Mouse (Mus musculus) myocyte (in vitro differentiated cells): ENCODE results near the gene Acadvl. TPM values are rescaled to one million over a fixed set of nuclear protein-coding genes. Genes with fewer than 3 reads are reported as not detected.

Experiments
- H3K27me3 ChIP-seq: one replicate; pipeline ENCODE4 v1.6.1; 2011; ENCODE audit not compliant: control insufficient read depth, insufficient read depth, insufficient read length
- H3K36me3 ChIP-seq: one replicate; pipeline ENCODE4 v1.6.1; 2011; ENCODE audit not compliant: control insufficient read depth, insufficient read depth
- H3K4me2 ChIP-seq: one replicate; pipeline ENCODE4 v1.6.1; 2011; ENCODE audit warnings: low read depth, control low read depth
- H3K4me3 ChIP-seq: one replicate; pipeline ENCODE4 v1.5.1; 2011; ENCODE audit warnings: mild to moderate bottlenecking, control low read depth, moderate library complexity
- H3K79me2 ChIP-seq: one replicate; pipeline ENCODE4 v1.6.1; 2011; ENCODE audit not compliant: control insufficient read depth, insufficient read depth
- H3ac ChIP-seq: one replicate; pipeline ENCODE4 v1.6.1; 2011; ENCODE audit not compliant: control insufficient read depth, insufficient read length
- CEBPB ChIP-seq: IDR thresholded peaks from 2 replicates; pipeline ENCODE4 v1.6.1; 2011; ENCODE audit warnings: mild to moderate bottlenecking, moderate library complexity; ENCODE audit not compliant: poor library complexity, insufficient read depth, severe bottlenecking
- E2F4 ChIP-seq: IDR thresholded peaks from one replicate; pipeline ENCODE4 v1.6.1; 2011; ENCODE audit warnings: mild to moderate bottlenecking, control low read depth, moderate library complexity; ENCODE audit not compliant: insufficient read depth
- MAX ChIP-seq: IDR thresholded peaks from one replicate; pipeline ENCODE4 v1.6.1; 2011; ENCODE audit warnings: low read depth, mild to moderate bottlenecking, control low read depth
- MYOD1 ChIP-seq, 3 experiments: IDR thresholded peaks; one replicate each; pipeline ENCODE4 v1.6.1; 2011; ENCODE audit warnings: control low read depth in 2 of 3, low read depth in 2 of 3, mild to moderate bottlenecking in 2 of 3, moderate library complexity in 1 of 3; ENCODE audit not compliant: insufficient read length in 2 of 3, control insufficient read depth in 1 of 3
- MYOG ChIP-seq, 3 experiments: IDR thresholded peaks; one replicate each; pipeline ENCODE4 v1.6.1; 2011; ENCODE audit warnings: control low read depth in 2 of 3, low read depth in 2 of 3, mild to moderate bottlenecking in 2 of 3; ENCODE audit not compliant: insufficient read length in 2 of 3, control insufficient read depth in 1 of 3, insufficient read depth in 1 of 3
- POLR2A ChIP-seq: IDR thresholded peaks from one replicate; pipeline ENCODE4 v1.6.1; 2011; ENCODE audit warnings: low read depth, mild to moderate bottlenecking, control low read depth, moderate library complexity; ENCODE audit not compliant: insufficient read length
- POLR2AphosphoS2 ChIP-seq: IDR thresholded peaks from one replicate; pipeline ENCODE4 v1.6.1; 2011; ENCODE audit warnings: low read depth, control low read depth; ENCODE audit not compliant: insufficient read length
- REST ChIP-seq: IDR thresholded peaks from one replicate; pipeline ENCODE4 v1.6.1; 2011; ENCODE audit warnings: mild to moderate bottlenecking, control low read depth, moderate library complexity; ENCODE audit not compliant: insufficient read depth, insufficient read length
- SRF ChIP-seq: IDR thresholded peaks from one replicate; pipeline ENCODE4 v1.6.1; 2011; ENCODE audit warnings: low read depth; ENCODE audit not compliant: control insufficient read depth, insufficient read length
- TCF12 ChIP-seq: IDR thresholded peaks from one replicate; pipeline ENCODE4 v1.6.1; 2011; ENCODE audit warnings: mild to moderate bottlenecking, control low read depth; ENCODE audit not compliant: poor library complexity, insufficient read depth, severe bottlenecking
- TCF3 ChIP-seq: IDR thresholded peaks from one replicate; pipeline ENCODE4 v1.6.1; 2011; ENCODE audit warnings: low read depth, control low read depth; ENCODE audit not compliant: insufficient read length
- USF1 ChIP-seq: IDR thresholded peaks from one replicate; pipeline ENCODE4 v1.6.1; 2011; ENCODE audit warnings: low read depth, mild to moderate bottlenecking, control low read depth, moderate library complexity
- polyA plus RNA-seq: library from polyadenylated mRNA; unstranded; fragments of >200 nt; fragmentation: generic; extraction: Trizol; gene quantifications from one replicate; pipeline ENCODE4 v1.2.1, GENCODE M21; 2012; ENCODE audit warnings: missing spikeins

The Acadvl gene
- polyA plus RNA-seq, 1 experiment: 130 TPM

DNA sequence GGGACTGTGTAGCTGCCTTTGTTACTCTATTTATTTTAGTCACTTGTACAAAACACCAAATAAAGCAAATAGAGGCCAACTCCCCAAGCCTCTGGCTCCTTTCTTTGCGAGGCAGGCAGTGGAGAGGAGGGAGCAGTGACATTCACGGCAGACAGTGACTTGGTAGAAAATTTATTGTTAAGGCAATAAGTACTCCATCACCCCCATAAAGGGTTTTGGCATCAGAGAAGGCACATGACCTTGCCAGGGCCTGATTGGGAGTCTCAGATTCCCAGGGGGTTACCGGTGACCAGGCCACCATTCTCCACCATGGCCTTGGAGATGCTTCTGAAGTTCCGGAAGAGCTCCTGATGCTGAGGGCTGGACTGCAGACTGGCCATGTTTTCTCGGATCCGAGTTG lies 5.2 kb downstream of the Acadvl start:
- no peaks in the 10 kb centered on the region for H3K27me3 ChIP-seq
- H3K4me2 ChIP-seq: no peak overlapping the region
- no peaks in the 10 kb centered on the region for H3K79me2 ChIP-seq
- H3K4me3 ChIP-seq: no peak overlapping the region
- peaks cover 48% of the 10 kb centered on the region for H3K36me3 ChIP-seq
- H3ac ChIP-seq: no peak overlapping the region
- TF ChIP-seq MAX: no peak

DNA sequence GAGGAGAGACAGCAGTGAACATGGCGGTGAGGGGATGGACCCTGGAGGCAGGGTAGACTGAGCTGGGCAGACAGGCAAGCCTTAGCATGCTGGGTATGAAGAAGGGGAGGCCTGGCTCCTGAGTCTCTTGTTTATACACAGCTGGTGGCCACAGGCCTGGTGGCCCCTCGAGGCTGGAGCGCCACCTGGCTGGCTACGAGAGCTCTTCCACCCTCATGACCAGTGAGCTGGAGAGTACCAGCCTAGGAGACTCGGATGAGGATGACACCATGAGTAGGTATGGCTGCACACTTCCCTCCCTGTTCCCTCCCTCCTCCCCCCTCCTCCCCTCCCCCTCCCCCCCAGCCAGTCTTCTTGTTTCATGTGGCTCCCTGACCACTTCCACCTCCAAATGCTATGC lies 9.7 kb downstream of the Acadvl start:
- H3K4me3 ChIP-seq: no peak overlapping the region
- peaks cover 25% of the 10 kb centered on the region for H3K36me3 ChIP-seq
- no peak for TF ChIP-seq REST
- no peak for TF ChIP-seq TCF12
- no peak for TF ChIP-seq POLR2AphosphoS2
- no peak for TF ChIP-seq POLR2A
- TF ChIP-seq MYOG (IDR thresholded peaks at IDR 0.05; ENCODE audit: control insufficient read depth in 1 of 3, insufficient read depth in 1 of 3, insufficient read length in 2 of 3, low read depth in 2 of 3): no peak
- TF ChIP-seq USF1: no peak
- no peak for TF ChIP-seq MAX
- TF ChIP-seq E2F4: no peak
- no peak for TF ChIP-seq SRF
- TF ChIP-seq TCF3: no peak
- TF ChIP-seq MYOD1 (IDR thresholded peaks at IDR 0.05; ENCODE audit: control insufficient read depth in 1 of 3, insufficient read length in 2 of 3, low read depth in 2 of 3): no peak
- TF ChIP-seq CEBPB: no peak
- peaks cover 38% of the 10 kb centered on the region for H3K79me2 ChIP-seq
- H3K27me3 ChIP-seq: no peaks in the 10 kb centered on the region
- no peak overlapping the region for H3ac ChIP-seq
- no peak overlapping the region for H3K4me2 ChIP-seq

DNA sequence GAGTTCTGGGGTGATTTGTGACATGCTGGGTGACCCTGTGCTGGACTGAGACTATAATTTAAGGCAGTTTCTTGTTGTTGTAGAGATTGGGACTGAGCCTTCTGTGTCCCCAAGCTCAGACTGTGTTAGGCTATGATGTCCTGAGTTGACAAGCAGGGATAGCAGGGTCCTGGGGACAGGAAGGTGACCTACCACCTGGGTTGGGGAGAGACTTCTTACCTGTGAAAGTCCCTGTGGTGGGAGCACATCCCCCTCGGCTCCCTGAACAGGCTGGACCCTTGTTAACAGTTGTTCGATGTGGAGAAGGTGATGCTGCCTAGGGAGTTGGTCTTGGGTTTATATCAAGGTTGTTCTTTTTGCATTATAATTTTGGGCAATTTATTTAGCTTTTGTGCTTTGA lies 12.7 kb downstream of the Acadvl start:
- H3K36me3 ChIP-seq: peaks cover 35% of the 10 kb centered on the region
- peak overlapping the region; percentile 95 for H3K4me2 ChIP-seq
- TF ChIP-seq POLR2AphosphoS2 (no peak), MAX (no peak), USF1 (no peak), TCF12 (no peak), CEBPB (no peak), SRF (no peak), E2F4 (no peak), POLR2A (no peak), TCF3 (no peak), MYOG (IDR thresholded peaks at IDR 0.05; ENCODE audit: control insufficient read depth in 1 of 3, insufficient read depth in 1 of 3, insufficient read length in 2 of 3, low read depth in 2 of 3) (no peak), MYOD1 (IDR thresholded peaks at IDR 0.05; ENCODE audit: control insufficient read depth in 1 of 3, insufficient read length in 2 of 3, low read depth in 2 of 3) (no peak), REST (no peak)
- no peaks in the 10 kb centered on the region for H3K27me3 ChIP-seq
- peaks cover 50% of the 10 kb centered on the region for H3K79me2 ChIP-seq
- H3K4me3 ChIP-seq: no peak overlapping the region
- H3ac ChIP-seq: no peak overlapping the region

DNA sequence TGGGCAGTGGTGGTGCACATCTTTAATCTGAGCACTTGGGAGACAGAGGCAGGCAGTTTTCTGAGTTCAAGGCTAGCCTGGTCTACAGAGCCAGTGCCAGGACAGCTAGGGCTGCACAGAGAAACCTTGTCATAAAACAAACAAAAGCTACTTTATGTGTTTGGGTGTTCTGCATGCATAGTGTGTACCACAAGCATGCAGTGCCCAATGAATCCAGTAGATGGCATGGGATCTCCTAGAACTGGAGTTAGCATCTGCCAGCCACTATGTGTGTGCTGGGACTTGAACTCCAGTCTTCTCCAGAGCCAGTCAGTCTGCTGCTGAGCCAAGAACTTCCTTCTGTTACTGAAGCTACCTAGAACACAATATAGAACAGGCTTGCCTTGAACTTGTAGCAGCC lies 13.3 kb downstream of the Acadvl start:
- H3K36me3 ChIP-seq: peaks cover 33% of the 10 kb centered on the region
- peaks cover 51% of the 10 kb centered on the region for H3K79me2 ChIP-seq
- H3ac ChIP-seq: no peak overlapping the region
- TF ChIP-seq REST (no peak), USF1 (no peak), POLR2A (no peak), TCF12 (no peak), CEBPB (no peak), MAX (no peak), POLR2AphosphoS2 (no peak), E2F4 (no peak), MYOG (IDR thresholded peaks at IDR 0.05; ENCODE audit: control insufficient read depth in 1 of 3, insufficient read depth in 1 of 3, insufficient read length in 2 of 3, low read depth in 2 of 3) (no peak), SRF (no peak), MYOD1 (IDR thresholded peaks at IDR 0.05; ENCODE audit: control insufficient read depth in 1 of 3, insufficient read length in 2 of 3, low read depth in 2 of 3) (no peak), TCF3 (no peak)
- H3K4me3 ChIP-seq: peak overlapping the region; percentile 72
- peak overlapping the region; percentile 95 for H3K4me2 ChIP-seq
- H3K27me3 ChIP-seq: no peaks in the 10 kb centered on the region

DNA sequence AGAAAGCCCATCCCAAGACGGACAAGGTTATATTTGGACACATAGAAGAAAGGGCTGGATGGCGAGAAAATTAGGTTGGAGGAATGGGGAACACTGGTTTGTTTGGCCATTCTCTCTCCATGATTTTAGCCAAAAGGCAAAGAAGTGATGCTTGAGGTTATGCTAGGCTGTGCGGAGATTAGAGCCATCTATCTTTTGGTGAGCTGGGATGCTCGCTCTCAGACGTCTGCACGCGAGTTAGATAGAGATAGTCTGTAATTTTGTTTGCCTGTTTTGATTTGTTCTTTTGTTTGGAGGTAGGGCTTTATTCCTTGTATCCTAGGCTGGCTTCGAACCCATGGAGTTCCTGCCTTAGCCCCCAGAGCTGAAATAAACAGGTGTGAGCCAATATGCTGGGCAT lies 14.1 kb downstream of the Acadvl start:
- Histone ChIP-seq H3K27me3 (no peaks in the 10 kb centered on the region), H3K36me3 (peaks cover 29% of the 10 kb centered on the region), H3K4me3 (peak overlapping the region; percentile 72), H3K4me2 (peak overlapping the region; percentile 95), H3K79me2 (peaks cover 55% of the 10 kb centered on the region), H3ac (peak overlapping the region; percentile 49)
- TF ChIP-seq MYOD1 (IDR thresholded peaks at IDR 0.05; ENCODE audit: control insufficient read depth in 1 of 3, insufficient read length in 2 of 3, low read depth in 2 of 3): no peak
- TF ChIP-seq TCF3: no peak
- TF ChIP-seq POLR2A: no peak
- no peak for TF ChIP-seq MAX
- TF ChIP-seq SRF: no peak
- no peak for TF ChIP-seq TCF12
- no peak for TF ChIP-seq MYOG (IDR thresholded peaks at IDR 0.05; ENCODE audit: control insufficient read depth in 1 of 3, insufficient read depth in 1 of 3, insufficient read length in 2 of 3, low read depth in 2 of 3)
- TF ChIP-seq REST: no peak
- no peak for TF ChIP-seq CEBPB
- TF ChIP-seq E2F4: no peak
- TF ChIP-seq USF1: no peak
